Mouse (Mus musculus): Measurements from ENCODE around the gene Gm2115. TPM values are rescaled to one million over a fixed set of nuclear protein-coding genes. Genes with fewer than 3 reads are reported as not detected.

The Gm2115 gene
- total RNA-seq, 1 experiment: 0.36 TPM

DNA sequence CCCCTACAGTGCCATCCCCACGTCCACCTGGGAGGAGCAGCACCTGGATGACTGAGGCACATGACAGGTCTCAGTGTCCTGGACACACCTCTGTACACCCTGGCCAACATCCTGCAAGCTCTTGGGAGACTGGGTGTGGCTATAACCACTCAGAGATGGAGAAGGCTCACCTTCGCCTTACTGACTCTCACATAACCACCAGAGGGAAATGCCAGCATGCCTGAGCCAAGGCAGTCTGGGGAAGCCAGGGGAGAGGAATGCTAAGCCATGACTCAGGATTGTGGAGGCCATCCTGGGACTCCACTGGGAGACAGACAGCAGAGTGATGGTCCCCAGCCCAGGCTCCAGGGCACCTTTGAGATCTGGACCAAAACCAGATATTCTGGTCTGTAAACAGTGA, 48.3 kb downstream of the Gm2115 start:
- no peaks in the 10 kb centered on the region for H3K36me3 ChIP-seq (ENCODE audit: control insufficient read depth, insufficient read depth, low read length, poor library complexity, severe bottlenecking)
- no peak overlapping the region for H3K9ac ChIP-seq (ENCODE audit: insufficient read depth, low read depth, low read length, poor library complexity, severe bottlenecking)
- TF ChIP-seq HCFC1 (IDR thresholded peaks at IDR 0.05; ENCODE audit: borderline replicate concordance, insufficient read depth, low read length) (no peak), CHD2 (IDR thresholded peaks at IDR 0.05; ENCODE audit: low read depth, low read length) (no peak), MAFK (IDR thresholded peaks at IDR 0.05; ENCODE audit: insufficient read depth, low read depth, low read length) (no peak), ZC3H11A (IDR thresholded peaks at IDR 0.05; ENCODE audit: borderline replicate concordance, low read depth, low read length) (no peak), ZNF384 (IDR thresholded peaks at IDR 0.05; ENCODE audit: low read depth, low read length) (no peak)
- peaks cover 0 to 3% of the 10 kb centered on the region in 2 experiments; a peak in 1 of 4 replicates for H3K4me1 ChIP-seq (ENCODE audit: control insufficient read depth in 2 of 2, insufficient read depth in 2 of 2, low read length in 2 of 2, poor library complexity in 1 of 2)
- DNase-seq (ENCODE audit: low read depth, low spot score): no peak
- H3K27ac ChIP-seq (ENCODE audit: insufficient read depth, low read depth, low read length, poor library complexity, severe bottlenecking): no peak overlapping the region
- no peak overlapping the region for H3K4me3 ChIP-seq (ENCODE audit: insufficient read depth in 1 of 2, low read depth in 1 of 2, low read length in 2 of 2, poor library complexity in 1 of 2, severe bottlenecking in 1 of 2)
- in situ Hi-C loops (cut with MboI; ENCODE audit: low sequenced_read_pairs in 2 of 2, unreplicated experiment in 2 of 2): no loop called here
- no peaks in the 10 kb centered on the region for H3K9me3 ChIP-seq (ENCODE audit: control insufficient read depth, insufficient read depth, low read depth, low read length)

DNA sequence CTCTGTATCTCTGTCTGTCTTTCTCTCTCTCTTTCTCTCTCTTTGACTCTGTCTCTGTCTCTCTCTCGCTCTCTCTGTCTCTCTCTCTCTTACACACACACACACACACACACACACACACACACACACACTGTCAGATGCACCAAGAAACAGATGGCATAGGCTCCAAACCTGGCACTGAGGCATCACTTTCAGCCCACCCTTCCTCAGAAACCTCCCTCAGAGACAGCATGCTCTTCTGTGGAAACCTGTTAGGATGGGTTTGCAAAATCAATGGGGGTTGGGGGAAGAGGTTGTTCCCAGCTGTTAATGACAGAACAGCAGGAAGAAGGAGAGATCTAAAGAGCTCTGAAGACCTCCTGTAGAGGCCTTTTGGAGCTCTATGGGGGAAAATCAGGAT, 50.1 kb downstream of the Gm2115 start:
- H3K4me1 ChIP-seq (ENCODE audit: control insufficient read depth in 2 of 2, insufficient read depth in 2 of 2, low read length in 2 of 2, poor library complexity in 1 of 2): peaks cover 0 to 3% of the 10 kb centered on the region in 2 experiments; a peak in 1 of 4 replicates
- no peak overlapping the region for H3K9ac ChIP-seq (ENCODE audit: insufficient read depth, low read depth, low read length, poor library complexity, severe bottlenecking)
- no peaks in the 10 kb centered on the region for H3K36me3 ChIP-seq (ENCODE audit: control insufficient read depth, insufficient read depth, low read length, poor library complexity, severe bottlenecking)
- H3K4me3 ChIP-seq (ENCODE audit: insufficient read depth in 1 of 2, low read depth in 1 of 2, low read length in 2 of 2, poor library complexity in 1 of 2, severe bottlenecking in 1 of 2): no peak overlapping the region
- in situ Hi-C loops (cut with MboI; ENCODE audit: low sequenced_read_pairs in 2 of 2, unreplicated experiment in 2 of 2): no loop called here
- peak; percentile 4 for DNase-seq (ENCODE audit: low read depth, low spot score)
- TF ChIP-seq HCFC1 (IDR thresholded peaks at IDR 0.05; ENCODE audit: borderline replicate concordance, insufficient read depth, low read length) (no peak), ZC3H11A (IDR thresholded peaks at IDR 0.05; ENCODE audit: borderline replicate concordance, low read depth, low read length) (no peak)
- H3K9me3 ChIP-seq (ENCODE audit: control insufficient read depth, insufficient read depth, low read depth, low read length): no peaks in the 10 kb centered on the region
- no peak overlapping the region for H3K27ac ChIP-seq (ENCODE audit: insufficient read depth, low read depth, low read length, poor library complexity, severe bottlenecking)

DNA sequence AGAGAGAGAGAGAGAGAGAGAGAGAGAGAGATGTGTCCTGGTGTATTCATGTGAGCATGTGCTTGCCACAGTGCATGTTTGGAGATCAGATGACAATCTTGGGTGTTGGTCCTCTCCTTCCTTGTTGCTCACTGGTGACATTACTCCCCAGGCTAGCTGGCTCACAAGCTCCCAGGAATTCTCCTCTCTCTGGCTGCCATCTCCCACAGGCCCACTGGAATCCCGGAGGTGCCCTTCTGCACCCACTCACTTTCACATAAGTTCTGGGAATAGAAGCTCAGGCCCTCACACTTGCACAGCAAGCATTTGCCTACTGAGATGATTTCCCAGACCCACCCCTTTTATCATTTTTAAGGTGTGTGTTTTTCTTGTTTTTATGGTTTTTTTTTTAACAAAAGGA, 51.0 kb downstream of the Gm2115 start:
- H3K36me3 ChIP-seq (ENCODE audit: control insufficient read depth, insufficient read depth, low read length, poor library complexity, severe bottlenecking): no peaks in the 10 kb centered on the region
- TF ChIP-seq MAFK (IDR thresholded peaks at IDR 0.05; ENCODE audit: insufficient read depth, low read depth, low read length): no peak
- H3K4me3 ChIP-seq (ENCODE audit: insufficient read depth in 1 of 2, low read depth in 1 of 2, low read length in 2 of 2, poor library complexity in 1 of 2, severe bottlenecking in 1 of 2): no peak overlapping the region
- no peak overlapping the region for H3K27ac ChIP-seq (ENCODE audit: insufficient read depth, low read depth, low read length, poor library complexity, severe bottlenecking)
- no peak overlapping the region for H3K9ac ChIP-seq (ENCODE audit: insufficient read depth, low read depth, low read length, poor library complexity, severe bottlenecking)
- no peak for DNase-seq (ENCODE audit: low read depth, low spot score)
- in situ Hi-C loops (cut with MboI; ENCODE audit: low sequenced_read_pairs in 2 of 2, unreplicated experiment in 2 of 2): no loop called here
- H3K4me1 ChIP-seq (ENCODE audit: control insufficient read depth in 2 of 2, insufficient read depth in 2 of 2, low read length in 2 of 2, poor library complexity in 1 of 2): peaks cover 0 to 3% of the 10 kb centered on the region in 2 experiments; a peak in 1 of 4 replicates
- H3K9me3 ChIP-seq (ENCODE audit: control insufficient read depth, insufficient read depth, low read depth, low read length): no peaks in the 10 kb centered on the region

DNA sequence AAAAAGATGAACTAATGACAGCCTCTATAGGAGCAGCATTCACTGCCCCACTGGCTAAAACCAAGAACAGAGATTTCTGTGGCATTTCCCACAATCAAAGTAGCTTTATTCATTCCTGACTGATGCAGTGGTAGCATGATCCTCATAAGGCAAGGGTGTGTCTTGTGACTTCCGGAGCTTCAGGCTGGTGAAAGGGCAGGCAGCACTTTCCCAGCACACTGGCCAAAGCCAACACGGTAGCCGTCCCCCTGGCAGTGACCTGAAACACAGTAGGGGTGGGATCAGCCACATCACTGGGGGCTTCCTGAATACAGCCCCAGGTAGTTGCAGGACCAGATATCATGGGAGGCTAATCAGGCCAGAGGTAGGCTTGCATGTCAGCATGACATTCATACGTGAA, 56.3 kb downstream of the Gm2115 start:
- Histone ChIP-seq H3K9ac (ENCODE audit: insufficient read depth, low read depth, low read length, poor library complexity, severe bottlenecking) (no peak overlapping the region), H3K4me1 (ENCODE audit: control insufficient read depth in 2 of 2, insufficient read depth in 2 of 2, low read length in 2 of 2, poor library complexity in 1 of 2) (no peaks in the 10 kb centered on the region), H3K4me3 (ENCODE audit: insufficient read depth in 1 of 2, low read depth in 1 of 2, low read length in 2 of 2, poor library complexity in 1 of 2, severe bottlenecking in 1 of 2) (no peak overlapping the region), H3K36me3 (ENCODE audit: control insufficient read depth, insufficient read depth, low read length, poor library complexity, severe bottlenecking) (no peaks in the 10 kb centered on the region), H3K27ac (ENCODE audit: insufficient read depth, low read depth, low read length, poor library complexity, severe bottlenecking) (no peak overlapping the region), H3K9me3 (ENCODE audit: control insufficient read depth, insufficient read depth, low read depth, low read length) (no peaks in the 10 kb centered on the region)
- in situ Hi-C loops (cut with MboI; ENCODE audit: low sequenced_read_pairs in 2 of 2, unreplicated experiment in 2 of 2): no loop called here
- DNase-seq (ENCODE audit: low read depth, low spot score): no peak
- TF ChIP-seq ZC3H11A (IDR thresholded peaks at IDR 0.05; ENCODE audit: borderline replicate concordance, low read depth, low read length) (no peak), HCFC1 (IDR thresholded peaks at IDR 0.05; ENCODE audit: borderline replicate concordance, insufficient read depth, low read length) (no peak), MAFK (IDR thresholded peaks at IDR 0.05; ENCODE audit: insufficient read depth, low read depth, low read length) (no peak), CHD2 (IDR thresholded peaks at IDR 0.05; ENCODE audit: low read depth, low read length) (no peak)

DNA sequence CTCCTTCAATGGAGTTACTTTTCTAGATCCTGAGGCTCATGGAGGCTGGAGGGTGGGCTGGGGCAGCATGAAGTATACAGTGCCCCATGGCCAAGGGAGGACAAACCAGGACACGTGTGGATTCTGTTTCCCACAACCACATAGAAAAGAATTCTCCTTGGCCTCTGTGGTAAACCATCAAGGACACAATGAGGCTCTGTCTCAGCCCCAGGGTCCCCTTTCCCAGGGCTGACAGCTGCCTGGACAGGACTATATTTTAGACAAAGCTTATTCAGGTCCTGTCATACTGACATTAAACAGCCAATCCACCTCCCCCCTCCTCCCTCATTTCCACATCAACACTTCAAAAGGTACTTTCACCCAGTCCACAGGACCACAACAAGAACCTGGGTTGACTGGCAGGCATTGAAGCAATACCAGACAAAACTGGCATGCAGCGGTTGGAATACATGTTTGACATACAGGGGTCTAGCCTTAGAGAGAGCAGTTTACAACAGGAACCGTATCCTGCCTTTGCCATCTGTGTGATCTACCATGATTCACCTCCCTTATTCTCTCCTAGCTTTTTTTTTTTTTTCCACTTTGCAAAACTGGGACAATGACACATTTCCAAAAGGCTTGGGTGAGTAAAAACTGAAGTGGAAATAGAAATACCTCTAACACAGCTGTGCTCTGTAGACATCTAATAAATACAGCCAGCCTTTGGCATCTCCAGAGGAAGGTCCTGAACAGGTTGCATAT, 57.8 kb downstream of the Gm2115 start:
- Histone ChIP-seq H3K4me1 (ENCODE audit: control insufficient read depth in 2 of 2, insufficient read depth in 2 of 2, low read length in 2 of 2, poor library complexity in 1 of 2) (no peaks in the 10 kb centered on the region), H3K4me3 (ENCODE audit: insufficient read depth in 1 of 2, low read depth in 1 of 2, low read length in 2 of 2, poor library complexity in 1 of 2, severe bottlenecking in 1 of 2) (no peak overlapping the region), H3K9me3 (ENCODE audit: control insufficient read depth, insufficient read depth, low read depth, low read length) (no peaks in the 10 kb centered on the region), H3K36me3 (ENCODE audit: control insufficient read depth, insufficient read depth, low read length, poor library complexity, severe bottlenecking) (no peaks in the 10 kb centered on the region), H3K27ac (ENCODE audit: insufficient read depth, low read depth, low read length, poor library complexity, severe bottlenecking) (no peak overlapping the region), H3K9ac (ENCODE audit: insufficient read depth, low read depth, low read length, poor library complexity, severe bottlenecking) (no peak overlapping the region)
- TF ChIP-seq HCFC1 (IDR thresholded peaks at IDR 0.05; ENCODE audit: borderline replicate concordance, insufficient read depth, low read length) (no peak), CHD2 (IDR thresholded peaks at IDR 0.05; ENCODE audit: low read depth, low read length) (no peak), ZNF384 (IDR thresholded peaks at IDR 0.05; ENCODE audit: low read depth, low read length) (no peak), MAFK (IDR thresholded peaks at IDR 0.05; ENCODE audit: insufficient read depth, low read depth, low read length) (no peak), ZC3H11A (IDR thresholded peaks at IDR 0.05; ENCODE audit: borderline replicate concordance, low read depth, low read length) (no peak)
- in situ Hi-C loops (cut with MboI; ENCODE audit: low sequenced_read_pairs in 2 of 2, unreplicated experiment in 2 of 2): no loop called here
- DNase-seq (ENCODE audit: low read depth, low spot score): no peak

Data from ES-E14 (cell line).